Mouse (Mus musculus) thymus, adult 2 months (tissue): ENCODE data around the gene Fam174b.

Experiments used
- CTCF ChIP-seq: fragments of 200-500 bp; IDR thresholded peaks from 2 replicates; pipeline ENCODE4 v1.5.1; 2012; ENCODE audit warnings: mild to moderate bottlenecking, control low read depth, low read length, moderate library complexity, borderline replicate concordance; ENCODE audit not compliant: control insufficient read depth, poor library complexity, insufficient read depth; ENCODE audit errors: extremely low read depth
- POLR2A ChIP-seq: fragments of 200-500 bp; IDR thresholded peaks from 2 replicates; pipeline ENCODE4 v1.6.1; 2012; ENCODE audit warnings: mild to moderate bottlenecking, low read length, control low read depth, moderate library complexity; ENCODE audit not compliant: control insufficient read depth, poor library complexity, insufficient read depth; ENCODE audit errors: extremely low read depth

- TF ChIP-seq POLR2A (no peak), CTCF (no peak)
These were observed 13.5 kb downstream of the Fam174b start for GRCm38 (mm10) chr7:73753598-73753997.
